Mouse (Mus musculus): ENCODE data around the gene Plvap.
A peak's percentile ranks its signal among the peaks of the same experiment; 100 is the strongest.

Plvap gene

DNA sequence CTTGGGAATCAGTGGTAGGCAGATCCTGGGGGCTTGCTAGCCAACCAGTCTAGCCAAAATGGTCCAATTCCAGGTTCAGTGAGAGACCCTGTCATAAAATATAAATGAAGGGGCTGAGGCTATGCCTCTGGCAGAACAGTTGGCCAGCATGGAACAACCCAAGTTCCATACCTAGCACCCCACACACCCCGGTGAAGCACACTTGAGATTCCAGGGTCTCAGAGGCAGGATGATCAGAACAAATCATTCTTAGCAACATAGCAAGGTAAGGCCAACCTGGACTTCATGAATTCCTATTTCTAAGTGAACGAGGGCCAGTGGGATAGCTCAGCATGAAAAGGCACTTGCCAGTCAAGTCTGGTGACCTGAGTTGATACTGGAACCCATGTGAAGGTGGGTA lies 44.4 kb downstream of the Plvap start:
- DNase-seq (ENCODE audit: low spot score in 2 of 2): no peak

GRCm38 (mm10) chr8:71466198-71466597 lies 45.4 kb downstream of the Plvap start:
- no peak for DNase-seq (ENCODE audit: low spot score in 2 of 2)

- DNase-seq (ENCODE audit: low spot score in 2 of 2): no peak
These were observed 45.8 kb downstream of the Plvap start for GRCm38 (mm10) chr8:71465733-71466132.

- DNase-seq (ENCODE audit: low spot score in 2 of 2): peak; percentile 98 to 99
These were observed 46.7 kb downstream of the Plvap start, which contains the start of gene Mrpl34 for GRCm38 (mm10) chr8:71464513-71465500. Gene Mrpl34, plus strand, starts transcription at chr8:71464959.

DNA sequence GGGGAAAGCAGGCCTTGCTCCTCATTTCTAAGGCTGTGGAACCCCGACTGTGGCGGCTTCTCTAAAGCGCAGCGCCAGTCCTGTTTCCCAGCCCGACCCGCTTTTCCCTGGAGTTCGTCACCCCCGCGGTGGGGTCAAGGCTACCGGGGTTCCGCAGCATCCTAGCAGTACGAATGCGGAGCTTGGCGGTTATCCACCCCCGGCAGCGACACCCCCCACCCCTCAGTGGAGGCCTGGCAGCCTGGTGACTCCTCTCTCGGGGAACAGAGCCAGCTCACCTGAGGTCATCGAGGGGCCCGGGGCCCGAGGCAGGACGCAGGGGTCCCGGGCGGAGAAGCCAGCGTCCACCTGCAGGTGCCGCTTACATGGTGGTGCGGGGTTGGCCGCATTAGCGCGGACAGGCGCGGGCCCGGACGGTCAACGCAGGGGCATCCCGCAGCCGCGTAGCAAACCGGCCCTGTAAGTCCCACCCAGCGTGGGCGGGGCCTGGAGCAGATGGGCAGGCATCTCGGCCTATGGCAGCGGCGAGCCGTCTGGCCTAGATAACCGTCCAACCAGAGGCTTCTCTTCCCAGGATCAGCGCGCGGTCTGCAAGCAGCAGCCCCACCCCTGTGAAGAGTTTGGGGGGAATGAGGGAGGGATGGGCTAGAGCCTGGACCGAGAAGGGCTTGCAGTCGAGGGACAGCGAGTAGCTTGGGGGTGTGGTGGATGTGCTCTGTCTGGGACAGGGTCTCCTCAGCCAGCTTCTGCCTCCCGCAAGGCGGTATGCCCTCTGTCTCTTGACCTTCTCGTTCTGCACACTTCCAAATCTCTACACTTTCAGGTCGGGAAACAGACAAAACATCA lies 48.1 kb downstream of the Plvap start, which contains the start of gene Abhd8:
Abhd8 (minus strand) TSS at position 468 of the 846 bp plus-strand sequence.
- peak; percentile 96 for DNase-seq (ENCODE audit: low spot score in 2 of 2)

DNA sequence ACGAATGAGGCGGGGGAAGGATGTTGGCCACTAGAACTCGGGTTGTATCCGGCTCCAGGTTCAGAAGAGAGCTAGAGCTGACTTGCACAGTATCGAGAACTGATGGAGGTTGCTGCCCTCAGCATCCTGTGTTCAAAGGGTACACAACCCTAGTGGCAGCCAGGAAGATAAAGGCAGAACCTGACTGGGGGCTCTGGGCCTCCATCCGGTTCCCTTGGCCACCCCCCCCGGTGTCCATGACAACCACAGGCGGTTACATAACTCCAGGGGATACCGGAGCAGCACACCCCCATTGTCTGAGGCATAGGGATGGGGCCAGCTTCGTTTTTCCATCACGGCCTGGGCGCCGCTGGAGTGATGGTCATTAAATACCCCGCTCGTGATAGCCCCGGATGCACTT lies 48.8 kb downstream of the Plvap start:
- peak; percentile 83 to 88 for DNase-seq (ENCODE audit: low spot score in 2 of 2)

DNA sequence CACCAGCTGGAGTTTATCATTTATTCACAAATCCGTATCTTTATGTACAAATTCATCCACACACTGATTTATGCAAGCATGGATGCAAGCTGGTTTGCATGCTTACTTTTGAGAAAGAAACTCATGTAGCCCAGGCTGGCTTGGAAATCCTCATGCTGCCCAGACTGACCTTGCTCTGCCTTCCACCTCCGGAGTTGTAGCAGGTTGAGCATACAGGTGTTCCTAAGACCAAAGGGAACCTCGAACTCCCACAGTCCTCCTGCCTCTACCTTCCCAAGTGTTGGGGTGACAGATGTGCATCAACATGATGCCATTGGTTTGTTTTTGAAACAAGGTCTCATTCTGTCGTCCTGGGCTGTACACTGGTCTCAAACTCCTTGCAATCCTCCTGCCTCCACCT lies 49.4 kb downstream of the Plvap start:
- no peak for DNase-seq (ENCODE audit: low spot score in 2 of 2)

DNA sequence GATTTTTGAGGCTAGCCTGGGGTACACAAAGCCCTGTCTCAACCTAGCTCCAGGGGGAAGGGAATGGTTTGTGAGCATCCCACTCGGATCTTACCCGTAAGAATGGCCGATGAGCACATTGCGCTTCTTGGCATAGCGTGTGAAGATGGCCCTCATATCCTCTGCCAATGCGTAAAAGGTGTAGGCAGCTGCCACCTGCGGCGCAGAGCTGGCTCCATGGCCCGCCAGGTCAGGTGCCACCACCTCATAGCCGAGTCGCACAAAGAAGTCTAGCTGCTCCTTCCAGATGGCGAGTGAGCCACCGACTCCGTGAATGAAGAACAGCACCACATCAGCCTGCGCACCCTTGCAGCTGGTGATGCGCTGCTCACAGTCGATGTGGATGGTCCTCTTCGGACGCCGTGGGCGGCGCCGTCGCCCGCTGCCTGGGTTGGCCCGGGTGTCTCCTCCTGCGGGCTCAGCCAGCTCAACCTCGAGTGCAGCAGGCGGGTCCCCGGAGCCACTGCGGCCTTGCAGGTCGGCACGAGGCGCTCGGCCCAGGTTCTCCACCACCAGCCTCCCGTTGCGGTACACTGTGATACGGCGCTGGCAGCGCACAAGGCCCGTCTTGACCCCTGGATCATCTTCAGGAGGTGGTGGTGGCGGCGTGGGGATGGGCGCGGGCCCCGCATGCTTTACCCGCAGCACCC lies 50.3 kb downstream of the Plvap start:
- DNase-seq (ENCODE audit: low spot score in 2 of 2): no peak

GRCm38 (mm10) chr8:71460716-71461115 lies 50.8 kb downstream of the Plvap start:
- no peak for DNase-seq (ENCODE audit: low spot score in 2 of 2)

DNA sequence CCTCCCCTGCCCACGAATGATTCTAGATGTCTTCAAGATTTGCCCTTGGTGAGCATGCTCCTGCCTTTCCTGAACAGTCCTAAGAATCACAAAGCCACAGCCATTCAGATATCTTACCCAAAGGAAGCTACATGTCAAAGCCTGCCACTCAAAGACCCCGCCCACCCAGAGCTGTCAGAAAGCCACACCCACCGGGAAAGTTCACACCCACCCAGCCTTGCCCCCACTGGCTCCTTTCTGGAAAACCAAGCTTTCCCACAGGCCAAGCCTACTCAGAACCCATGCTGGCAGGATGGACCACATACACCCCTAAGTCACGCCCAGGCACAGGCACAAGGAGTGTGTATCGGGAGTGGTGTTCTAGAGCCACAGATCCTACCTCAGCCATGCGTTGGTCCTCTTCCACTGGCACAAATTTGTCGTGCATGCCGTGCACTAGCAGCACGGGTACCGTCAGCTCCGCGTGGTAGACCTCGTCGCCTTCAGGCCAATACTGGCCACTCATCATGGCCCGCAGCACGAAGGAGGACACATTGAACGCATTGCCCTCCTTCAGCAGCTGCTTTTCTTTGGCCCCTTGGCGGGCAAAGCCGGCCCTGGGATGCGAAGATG lies 53.8 kb downstream of the Plvap start:
- DNase-seq (ENCODE audit: low spot score in 2 of 2): no peak

GRCm38 (mm10) chr8:71456906-71457305 lies 54.6 kb downstream of the Plvap start:
- no peak for DNase-seq (ENCODE audit: low spot score in 2 of 2)

DNA sequence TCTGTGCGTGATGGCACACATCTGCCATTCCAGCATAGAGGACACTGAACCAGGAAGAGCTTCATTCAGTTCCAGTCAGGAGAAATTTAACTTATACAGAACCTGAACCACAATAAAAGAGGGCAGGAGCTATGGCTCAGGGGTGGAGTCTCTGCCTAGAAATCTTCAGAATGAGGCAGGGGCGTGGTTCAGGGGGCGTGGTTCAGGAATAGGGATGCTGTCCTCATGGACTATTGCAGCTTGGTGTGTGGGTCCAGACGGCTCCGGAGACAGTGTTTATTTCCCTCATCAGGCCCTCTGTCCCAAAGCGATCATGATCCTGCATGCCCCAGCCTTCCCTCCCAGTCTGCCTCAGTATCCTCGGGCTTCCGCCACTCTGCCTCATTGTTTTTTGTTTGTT lies 56.9 kb downstream of the Plvap start:
- DNase-seq (ENCODE audit: low spot score in 2 of 2): peak in 1 of 2 experiments; percentile 1

GRCm38 (mm10) chr8:71452669-71453068 lies 58.9 kb downstream of the Plvap start:
- peak in 1 of 2 experiments; percentile 2 for DNase-seq (ENCODE audit: low spot score in 2 of 2)

DNA sequence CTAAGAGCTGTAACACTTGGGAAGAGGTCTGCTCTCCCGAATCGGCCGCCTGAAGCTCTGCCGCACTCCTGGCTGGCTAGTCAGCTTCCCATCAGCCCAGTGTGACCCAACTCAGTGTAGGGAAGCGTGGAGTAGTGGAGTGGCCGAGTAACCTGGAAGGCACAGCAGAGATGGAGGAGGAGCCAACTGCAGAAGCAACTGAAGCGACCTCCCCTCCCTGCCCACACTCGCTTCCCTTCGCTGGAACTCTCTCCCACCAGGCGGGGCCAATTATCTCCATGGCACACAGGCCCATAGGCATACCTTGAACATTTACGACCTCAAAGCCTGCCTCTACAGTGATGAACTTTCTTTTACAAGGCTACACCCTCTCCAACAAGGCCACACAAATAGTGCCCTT lies 59.8 kb downstream of the Plvap start:
- DNase-seq (ENCODE audit: low spot score in 2 of 2): peak in 1 of 2 experiments; percentile 2

GRCm38 (mm10) chr8:71451337-71451736 lies 60.2 kb downstream of the Plvap start:
- peak in 1 of 2 experiments; percentile 1 for DNase-seq (ENCODE audit: low spot score in 2 of 2)
